Mouse (Mus musculus): ENCODE measurements around the gene Btg4. TPM values are rescaled to one million over a fixed set of nuclear protein-coding genes. Genes with fewer than 3 reads are reported as not detected.

Gene Btg4
- polyA plus RNA-seq, 1 experiment, result 0.04 TPM

DNA sequence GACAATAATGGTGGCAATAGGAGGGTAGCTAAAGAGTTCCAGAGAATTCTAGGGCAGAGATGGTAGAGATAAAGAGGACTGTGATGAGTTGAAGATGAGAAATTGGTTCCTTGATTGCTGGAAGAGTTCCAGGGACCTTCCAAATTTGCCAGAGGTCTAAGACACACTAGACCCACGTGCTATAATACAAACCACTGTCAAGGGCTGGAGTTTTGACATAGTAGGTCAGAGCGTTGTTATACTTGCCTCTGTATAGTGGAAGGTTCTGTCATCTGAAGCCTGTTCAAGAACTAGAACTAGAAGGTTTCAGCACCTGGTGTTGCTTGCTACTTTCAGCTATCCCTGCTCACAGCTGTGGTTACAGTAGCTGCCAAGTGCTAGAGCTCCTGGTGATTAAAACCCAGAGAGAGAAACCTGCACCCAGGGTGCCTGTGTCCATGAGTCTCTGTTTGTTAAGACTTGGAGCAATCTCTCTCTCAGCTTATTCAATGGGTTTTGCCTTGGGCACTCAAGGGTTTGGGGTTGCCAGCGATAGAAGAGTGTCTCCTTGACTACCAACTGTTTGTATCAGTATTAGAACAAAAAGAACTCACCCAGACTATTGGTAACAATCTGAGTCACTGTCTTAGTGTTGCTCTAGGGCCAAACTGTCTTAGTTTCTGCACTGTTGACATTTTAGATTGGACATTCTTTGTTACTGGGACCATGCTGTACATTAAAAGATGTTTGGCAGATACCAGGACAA, 27.7 kb upstream of the Btg4 start:
- TF ChIP-seq TCF12 (IDR thresholded peaks at IDR 0.05; ENCODE audit: insufficient read depth, poor library complexity, severe bottlenecking), result no peak
- H3ac ChIP-seq (ENCODE audit: control insufficient read depth, insufficient read length), result no peak overlapping the region

GRCm38 (mm10) chr9:51041491-51041980, 19.2 kb upstream of the Btg4 start:
- TF ChIP-seq TCF3 (IDR thresholded peaks at IDR 0.05; ENCODE audit: insufficient read length, low read depth) (no peak), REST (IDR thresholded peaks at IDR 0.05; ENCODE audit: insufficient read depth, insufficient read length) (no peak), SRF (IDR thresholded peaks at IDR 0.05; ENCODE audit: control insufficient read depth, insufficient read length, low read depth) (no peak), MAX (IDR thresholded peaks at IDR 0.05; ENCODE audit: low read depth) (no peak), POLR2AphosphoS2 (IDR thresholded peaks at IDR 0.05; ENCODE audit: insufficient read length, low read depth) (no peak), POLR2A (IDR thresholded peaks at IDR 0.05; ENCODE audit: insufficient read length, low read depth) (no peak), CEBPB (IDR thresholded peaks at IDR 0.05; ENCODE audit: insufficient read depth, poor library complexity, severe bottlenecking) (no peak), MYOD1 (IDR thresholded peaks at IDR 0.05; ENCODE audit: control insufficient read depth in 1 of 3, insufficient read length in 2 of 3, low read depth in 2 of 3) (no peak), E2F4 (IDR thresholded peaks at IDR 0.05; ENCODE audit: insufficient read depth) (no peak)
- Histone ChIP-seq H3ac (ENCODE audit: control insufficient read depth, insufficient read length) (no peak overlapping the region), H3K36me3 (ENCODE audit: control insufficient read depth, insufficient read depth) (no peaks in the 10 kb centered on the region), H3K4me2 (ENCODE audit: low read depth) (no peak overlapping the region), H3K79me2 (ENCODE audit: control insufficient read depth, insufficient read depth) (no peaks in the 10 kb centered on the region), H3K27me3 (ENCODE audit: control insufficient read depth, insufficient read depth, insufficient read length) (no peaks in the 10 kb centered on the region), H3K4me3 (no peak overlapping the region)

More for the DNA sequence above, 27.7 kb upstream of the Btg4 start:
- H3K4me2 ChIP-seq (ENCODE audit: low read depth), result no peak overlapping the region
- no peaks in the 10 kb centered on the region for H3K36me3 ChIP-seq (ENCODE audit: control insufficient read depth, insufficient read depth)
- H3K4me3 ChIP-seq, result no peak overlapping the region
- no peaks in the 10 kb centered on the region for H3K79me2 ChIP-seq (ENCODE audit: control insufficient read depth, insufficient read depth)
- H3K27me3 ChIP-seq (ENCODE audit: control insufficient read depth, insufficient read depth, insufficient read length), result no peaks in the 10 kb centered on the region

- no peak overlapping the region for H3K4me3 ChIP-seq
- no peaks in the 10 kb centered on the region for H3K27me3 ChIP-seq (ENCODE audit: control insufficient read depth, insufficient read depth, insufficient read length)
- no peak overlapping the region for H3ac ChIP-seq (ENCODE audit: control insufficient read depth, insufficient read length)
- peak overlapping the region; percentile 49 for H3K4me2 ChIP-seq (ENCODE audit: low read depth)
- no peaks in the 10 kb centered on the region for H3K36me3 ChIP-seq (ENCODE audit: control insufficient read depth, insufficient read depth)
- TF ChIP-seq POLR2AphosphoS2 (IDR thresholded peaks at IDR 0.05; ENCODE audit: insufficient read length, low read depth) (no peak), CEBPB (IDR thresholded peaks at IDR 0.05; ENCODE audit: insufficient read depth, poor library complexity, severe bottlenecking) (no peak), MYOD1 (IDR thresholded peaks at IDR 0.05; ENCODE audit: control insufficient read depth in 1 of 3, insufficient read length in 2 of 3, low read depth in 2 of 3) (no peak), USF1 (IDR thresholded peaks at IDR 0.05; ENCODE audit: low read depth) (no peak), MAX (IDR thresholded peaks at IDR 0.05; ENCODE audit: low read depth) (no peak)
- no peaks in the 10 kb centered on the region for H3K79me2 ChIP-seq (ENCODE audit: control insufficient read depth, insufficient read depth)
Observed at GRCm38 (mm10) chr9:51042136-51042535, 18.6 kb upstream of the Btg4 start.

DNA sequence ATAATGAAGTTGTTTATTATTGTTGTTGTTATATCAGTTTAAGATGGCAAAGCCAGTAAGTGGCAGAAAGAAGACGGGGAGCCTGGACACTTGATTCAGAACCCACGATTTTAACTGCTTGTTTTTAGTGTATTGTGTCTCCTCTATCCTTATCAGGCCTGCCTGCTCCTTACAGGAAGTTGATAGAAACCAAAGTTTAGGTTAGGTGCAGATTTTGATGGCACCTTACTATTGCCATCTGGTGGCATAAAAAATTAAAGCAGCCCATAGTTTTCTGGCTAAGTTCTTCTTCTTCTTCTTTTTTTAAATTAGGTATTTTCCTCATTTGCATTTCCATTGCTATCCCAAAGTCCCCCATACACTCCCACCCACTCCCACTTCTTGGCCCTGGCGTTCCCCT, 8.5 kb upstream of the Btg4 start:
- peaks cover 5% of the 10 kb centered on the region for H3K36me3 ChIP-seq (ENCODE audit: control insufficient read depth, insufficient read depth)
- TF ChIP-seq TCF3 (IDR thresholded peaks at IDR 0.05; ENCODE audit: insufficient read length, low read depth), result no peak
- no peak for TF ChIP-seq MAX (IDR thresholded peaks at IDR 0.05; ENCODE audit: low read depth)
- TF ChIP-seq POLR2A (IDR thresholded peaks at IDR 0.05; ENCODE audit: insufficient read length, low read depth), result no peak
- TF ChIP-seq POLR2AphosphoS2 (IDR thresholded peaks at IDR 0.05; ENCODE audit: insufficient read length, low read depth), result no peak
- no peak overlapping the region for H3K4me3 ChIP-seq

GRCm38 (mm10) chr9:51056360-51057324, 4.1 kb upstream of the Btg4 start:
- Histone ChIP-seq H3K79me2 (ENCODE audit: control insufficient read depth, insufficient read depth) (no peaks in the 10 kb centered on the region), H3K27me3 (ENCODE audit: control insufficient read depth, insufficient read depth, insufficient read length) (no peaks in the 10 kb centered on the region), H3K4me3 (no peak overlapping the region), H3K36me3 (ENCODE audit: control insufficient read depth, insufficient read depth) (peaks cover 9% of the 10 kb centered on the region), H3K4me2 (ENCODE audit: low read depth) (peak overlapping the region; percentile 47), H3ac (ENCODE audit: control insufficient read depth, insufficient read length) (no peak overlapping the region)
- no peak for TF ChIP-seq POLR2A (IDR thresholded peaks at IDR 0.05; ENCODE audit: insufficient read length, low read depth)
- no peak for TF ChIP-seq CEBPB (IDR thresholded peaks at IDR 0.05; ENCODE audit: insufficient read depth, poor library complexity, severe bottlenecking)
- TF ChIP-seq SRF (IDR thresholded peaks at IDR 0.05; ENCODE audit: control insufficient read depth, insufficient read length, low read depth), result no peak
- no peak for TF ChIP-seq USF1 (IDR thresholded peaks at IDR 0.05; ENCODE audit: low read depth)

More for the DNA sequence above, 8.5 kb upstream of the Btg4 start:
- Histone ChIP-seq H3K27me3 (ENCODE audit: control insufficient read depth, insufficient read depth, insufficient read length) (no peaks in the 10 kb centered on the region), H3K79me2 (ENCODE audit: control insufficient read depth, insufficient read depth) (no peaks in the 10 kb centered on the region), H3ac (ENCODE audit: control insufficient read depth, insufficient read length) (no peak overlapping the region), H3K4me2 (ENCODE audit: low read depth) (no peak overlapping the region)

Measured in myocyte (in vitro differentiated cells).